Mouse (Mus musculus) myocyte (in vitro differentiated cells): Measurements from ENCODE around the gene Gm11992. TPM values are rescaled to one million over a fixed set of nuclear protein-coding genes. Genes with fewer than 3 reads are reported as not detected.
A peak's percentile ranks its signal among the peaks of the same experiment; 100 is the strongest.

Source experiments
- H3K27me3 ChIP-seq: one replicate; pipeline ENCODE4 v1.6.1; 2011; ENCODE audit not compliant: control insufficient read depth, insufficient read depth, insufficient read length
- H3K36me3 ChIP-seq: one replicate; pipeline ENCODE4 v1.6.1; 2011; ENCODE audit not compliant: control insufficient read depth, insufficient read depth
- H3K4me2 ChIP-seq: one replicate; pipeline ENCODE4 v1.6.1; 2011; ENCODE audit warnings: low read depth, control low read depth
- H3K4me3 ChIP-seq: one replicate; pipeline ENCODE4 v1.5.1; 2011; ENCODE audit warnings: mild to moderate bottlenecking, control low read depth, moderate library complexity
- H3K79me2 ChIP-seq: one replicate; pipeline ENCODE4 v1.6.1; 2011; ENCODE audit not compliant: control insufficient read depth, insufficient read depth
- H3ac ChIP-seq: one replicate; pipeline ENCODE4 v1.6.1; 2011; ENCODE audit not compliant: control insufficient read depth, insufficient read length
- CEBPB ChIP-seq: IDR thresholded peaks from 2 replicates; pipeline ENCODE4 v1.6.1; 2011; ENCODE audit warnings: mild to moderate bottlenecking, moderate library complexity; ENCODE audit not compliant: poor library complexity, insufficient read depth, severe bottlenecking
- E2F4 ChIP-seq: IDR thresholded peaks from one replicate; pipeline ENCODE4 v1.6.1; 2011; ENCODE audit warnings: mild to moderate bottlenecking, control low read depth, moderate library complexity; ENCODE audit not compliant: insufficient read depth
- MAX ChIP-seq: IDR thresholded peaks from one replicate; pipeline ENCODE4 v1.6.1; 2011; ENCODE audit warnings: low read depth, mild to moderate bottlenecking, control low read depth
- MYOD1 ChIP-seq, 3 experiments: IDR thresholded peaks; one replicate each; pipeline ENCODE4 v1.6.1; 2011; ENCODE audit warnings: control low read depth in 2 of 3, low read depth in 2 of 3, mild to moderate bottlenecking in 2 of 3, moderate library complexity in 1 of 3; ENCODE audit not compliant: insufficient read length in 2 of 3, control insufficient read depth in 1 of 3
- MYOG ChIP-seq, 3 experiments: IDR thresholded peaks; one replicate each; pipeline ENCODE4 v1.6.1; 2011; ENCODE audit warnings: control low read depth in 2 of 3, low read depth in 2 of 3, mild to moderate bottlenecking in 2 of 3; ENCODE audit not compliant: insufficient read length in 2 of 3, control insufficient read depth in 1 of 3, insufficient read depth in 1 of 3
- POLR2A ChIP-seq: IDR thresholded peaks from one replicate; pipeline ENCODE4 v1.6.1; 2011; ENCODE audit warnings: low read depth, mild to moderate bottlenecking, control low read depth, moderate library complexity; ENCODE audit not compliant: insufficient read length
- POLR2AphosphoS2 ChIP-seq: IDR thresholded peaks from one replicate; pipeline ENCODE4 v1.6.1; 2011; ENCODE audit warnings: low read depth, control low read depth; ENCODE audit not compliant: insufficient read length
- REST ChIP-seq: IDR thresholded peaks from one replicate; pipeline ENCODE4 v1.6.1; 2011; ENCODE audit warnings: mild to moderate bottlenecking, control low read depth, moderate library complexity; ENCODE audit not compliant: insufficient read depth, insufficient read length
- SRF ChIP-seq: IDR thresholded peaks from one replicate; pipeline ENCODE4 v1.6.1; 2011; ENCODE audit warnings: low read depth; ENCODE audit not compliant: control insufficient read depth, insufficient read length
- TCF12 ChIP-seq: IDR thresholded peaks from one replicate; pipeline ENCODE4 v1.6.1; 2011; ENCODE audit warnings: mild to moderate bottlenecking, control low read depth; ENCODE audit not compliant: poor library complexity, insufficient read depth, severe bottlenecking
- TCF3 ChIP-seq: IDR thresholded peaks from one replicate; pipeline ENCODE4 v1.6.1; 2011; ENCODE audit warnings: low read depth, control low read depth; ENCODE audit not compliant: insufficient read length
- USF1 ChIP-seq: IDR thresholded peaks from one replicate; pipeline ENCODE4 v1.6.1; 2011; ENCODE audit warnings: low read depth, mild to moderate bottlenecking, control low read depth, moderate library complexity
- polyA plus RNA-seq: library from polyadenylated mRNA; unstranded; fragments of >200 nt; fragmentation: generic; extraction: Trizol; gene quantifications from one replicate; pipeline ENCODE4 v1.2.1, GENCODE M21; 2012; ENCODE audit warnings: missing spikeins

Gene Gm11992
- polyA plus RNA-seq, 1 experiment, result 0.02 TPM

GRCm38 (mm10) chr11:9113189-9113588, 64.8 kb downstream of the Gm11992 start:
- no peak for TF ChIP-seq SRF
- no peak for TF ChIP-seq MYOD1 (IDR thresholded peaks at IDR 0.05; ENCODE audit: control insufficient read depth in 1 of 3, insufficient read length in 2 of 3, low read depth in 2 of 3)
- TF ChIP-seq POLR2A, result no peak
- TF ChIP-seq POLR2AphosphoS2, result no peak
- TF ChIP-seq E2F4, result no peak
- no peak for TF ChIP-seq TCF12
- no peak for TF ChIP-seq CEBPB
- TF ChIP-seq USF1, result no peak
- TF ChIP-seq TCF3, result no peak
- TF ChIP-seq MAX, result no peak
- TF ChIP-seq MYOG (IDR thresholded peaks at IDR 0.05; ENCODE audit: control insufficient read depth in 1 of 3, insufficient read depth in 1 of 3, insufficient read length in 2 of 3, low read depth in 2 of 3), result no peak
- no peak for TF ChIP-seq REST
- Histone ChIP-seq H3K4me3 (no peak overlapping the region), H3K79me2 (no peaks in the 10 kb centered on the region), H3ac (no peak overlapping the region), H3K27me3 (peaks cover 12% of the 10 kb centered on the region), H3K36me3 (no peaks in the 10 kb centered on the region), H3K4me2 (no peak overlapping the region)

- Histone ChIP-seq H3K27me3 (peaks cover 5% of the 10 kb centered on the region), H3K4me3 (no peak overlapping the region), H3ac (no peak overlapping the region), H3K4me2 (no peak overlapping the region), H3K79me2 (no peaks in the 10 kb centered on the region), H3K36me3 (no peaks in the 10 kb centered on the region)
- no peak for TF ChIP-seq MAX
- TF ChIP-seq USF1, result no peak
- TF ChIP-seq MYOD1 (IDR thresholded peaks at IDR 0.05; ENCODE audit: control insufficient read depth in 1 of 3, insufficient read length in 2 of 3, low read depth in 2 of 3), result no peak
- no peak for TF ChIP-seq E2F4
- no peak for TF ChIP-seq REST
- TF ChIP-seq TCF3, result no peak
- TF ChIP-seq SRF, result no peak
- no peak for TF ChIP-seq TCF12
- TF ChIP-seq MYOG (IDR thresholded peaks at IDR 0.05; ENCODE audit: control insufficient read depth in 1 of 3, insufficient read depth in 1 of 3, insufficient read length in 2 of 3, low read depth in 2 of 3), result no peak
- no peak for TF ChIP-seq POLR2A
- TF ChIP-seq POLR2AphosphoS2, result no peak
- TF ChIP-seq CEBPB, result no peak
Measured at GRCm38 (mm10) chr11:9115367-9116120, 67.2 kb downstream of the Gm11992 start.

GRCm38 (mm10) chr11:9116121-9116520, 67.7 kb downstream of the Gm11992 start:
- H3K79me2 ChIP-seq, result no peaks in the 10 kb centered on the region
- H3K4me3 ChIP-seq, result no peak overlapping the region
- no peak overlapping the region for H3ac ChIP-seq
- H3K4me2 ChIP-seq, result no peak overlapping the region
- peaks cover 5% of the 10 kb centered on the region for H3K27me3 ChIP-seq
- TF ChIP-seq MYOD1 (IDR thresholded peaks at IDR 0.05; ENCODE audit: control insufficient read depth in 1 of 3, insufficient read length in 2 of 3, low read depth in 2 of 3) (no peak), MAX (no peak), MYOG (IDR thresholded peaks at IDR 0.05; ENCODE audit: control insufficient read depth in 1 of 3, insufficient read depth in 1 of 3, insufficient read length in 2 of 3, low read depth in 2 of 3) (no peak), USF1 (no peak)
- no peaks in the 10 kb centered on the region for H3K36me3 ChIP-seq

GRCm38 (mm10) chr11:9116916-9117315, 68.5 kb downstream of the Gm11992 start:
- no peaks in the 10 kb centered on the region for H3K79me2 ChIP-seq
- peaks cover 5% of the 10 kb centered on the region for H3K27me3 ChIP-seq
- no peak overlapping the region for H3ac ChIP-seq
- H3K4me2 ChIP-seq, result peak overlapping the region; percentile 99
- peak overlapping the region; percentile 32 for H3K4me3 ChIP-seq
- no peaks in the 10 kb centered on the region for H3K36me3 ChIP-seq
- TF ChIP-seq MYOD1 (IDR thresholded peaks at IDR 0.05; ENCODE audit: control insufficient read depth in 1 of 3, insufficient read length in 2 of 3, low read depth in 2 of 3) (no peak), CEBPB (no peak), MAX (no peak), TCF3 (no peak), USF1 (no peak), POLR2AphosphoS2 (no peak), POLR2A (no peak), SRF (no peak)

GRCm38 (mm10) chr11:9117358-9118049, 69.1 kb downstream of the Gm11992 start:
- TF ChIP-seq MYOG (IDR thresholded peaks at IDR 0.05; ENCODE audit: control insufficient read depth in 1 of 3, insufficient read depth in 1 of 3, insufficient read length in 2 of 3, low read depth in 2 of 3) (peak in 1 of 3 experiments; percentile 47), TCF12 (no peak), MYOD1 (IDR thresholded peaks at IDR 0.05; ENCODE audit: control insufficient read depth in 1 of 3, insufficient read length in 2 of 3, low read depth in 2 of 3) (peak in 2 of 3 experiments; percentile 9 to 56)
- H3K27me3 ChIP-seq, result peaks cover 4% of the 10 kb centered on the region
- H3K4me2 ChIP-seq, result peak overlapping the region; percentile 99
- H3K4me3 ChIP-seq, result peak overlapping the region; percentile 32
- H3K79me2 ChIP-seq, result no peaks in the 10 kb centered on the region
- no peaks in the 10 kb centered on the region for H3K36me3 ChIP-seq
- no peak overlapping the region for H3ac ChIP-seq
